Mouse (Mus musculus): ENCODE measurements around the gene Rara. TPM values are rescaled to one million over a fixed set of nuclear protein-coding genes. Genes with fewer than 3 reads are reported as not detected.

Rara gene
- polyA plus RNA-seq, 1 experiment from 2014 or later, result 49.2 TPM

GRCm38 (mm10) chr11:99023500-99024467 is 96.2 kb downstream of the Rara start, which contains the start of gene Top2a:
TSS of gene Top2a (minus strand) at chr11:99024189.
- peak within 1 kb of the TSS; percentile 79 for H3K27ac ChIP-seq
- H3K4me1 ChIP-seq, result peaks cover 14% of the 10 kb centered on the region; the same call in 1 of the 2 replicates
- peak within 1 kb of the TSS; percentile 86 for H3K9ac ChIP-seq
- under 1% methylated on average over 54 of the region's 54 CpGs for WGBS
- H3K4me3 ChIP-seq, result peak within 1 kb of the TSS; percentile 81
- H3K9me3 ChIP-seq, result no peaks in the 10 kb centered on the region
- peak within 1 kb of the TSS; percentile 65 for H3K4me2 ChIP-seq (replicated peaks)
- peak; percentile 77 for ATAC-seq (ENCODE audit: insufficient number of reproducible peaks, insufficient read depth, low FRiP score, low TSS enrichment)
- no peaks in the 10 kb centered on the region for H3K27me3 ChIP-seq
- H3K36me3 ChIP-seq, result peaks cover 30% of the 10 kb centered on the region

Other genes starting within 250 kb of the Rara start
- 246 and 248 TPM in 2 replicates for gene Psmd3, start 245.3 kb upstream of the Rara start, polyA plus RNA-seq (2016; fragmentation: Nextera tagmentation; extraction: Ambion mirVana)
- not detected in 2 replicates for gene Csf3, start 226.6 kb upstream of the Rara start, polyA plus RNA-seq (2016; fragmentation: Nextera tagmentation; extraction: Ambion mirVana)
- 70.4 and 73.6 TPM in 2 replicates for gene Med24, start 198.4 kb upstream of the Rara start, polyA plus RNA-seq (2016; fragmentation: Nextera tagmentation; extraction: Ambion mirVana)
- gene Thra, start 187.2 kb upstream of the Rara start, polyA plus RNA-seq (2016; fragmentation: Nextera tagmentation; extraction: Ambion mirVana), result 29.1 and 34.3 TPM in 2 replicates
- gene Nr1d1, start 152.5 kb upstream of the Rara start, polyA plus RNA-seq (2016; fragmentation: Nextera tagmentation; extraction: Ambion mirVana), result 1.6 and 1.7 TPM in 2 replicates
- 35.2 and 35.6 TPM in 2 replicates for gene Msl1, start 132.3 kb upstream of the Rara start, polyA plus RNA-seq (2016; fragmentation: Nextera tagmentation; extraction: Ambion mirVana)
- 53.9 and 54.0 TPM in 2 replicates for gene Casc3, start 122.9 kb upstream of the Rara start, polyA plus RNA-seq (2016; fragmentation: Nextera tagmentation; extraction: Ambion mirVana)
- gene Rapgefl1, start 91.0 kb upstream of the Rara start, polyA plus RNA-seq (2016; fragmentation: Nextera tagmentation; extraction: Ambion mirVana), result 2.6 and 3.1 TPM in 2 replicates
- gene Wipf2, start 64.2 kb upstream of the Rara start, polyA plus RNA-seq (2016; fragmentation: Nextera tagmentation; extraction: Ambion mirVana), result 5.0 TPM in 2 replicates
- gene Cdc6, start 20.0 kb upstream of the Rara start, polyA plus RNA-seq (2016; fragmentation: Nextera tagmentation; extraction: Ambion mirVana), result 33.1 and 34.7 TPM in 2 replicates
- gene Gjd3, start 55.2 kb downstream of the Rara start, polyA plus RNA-seq (2016; fragmentation: Nextera tagmentation; extraction: Ambion mirVana), result 0.73 and 1.4 TPM in 2 replicates
- gene Top2a, start 96.4 kb downstream of the Rara start, polyA plus RNA-seq (2016; fragmentation: Nextera tagmentation; extraction: Ambion mirVana), result 288 and 289 TPM in 2 replicates
- gene Igfbp4, start 113.4 kb downstream of the Rara start, polyA plus RNA-seq (2016; fragmentation: Nextera tagmentation; extraction: Ambion mirVana), result 942 and 961 TPM in 2 replicates
- 0.24 and 0.28 TPM in 2 replicates for gene Tns4, start 161.5 kb downstream of the Rara start, polyA plus RNA-seq (2016; fragmentation: Nextera tagmentation; extraction: Ambion mirVana)
- gene Ccr7, start 227.3 kb downstream of the Rara start, polyA plus RNA-seq (2016; fragmentation: Nextera tagmentation; extraction: Ambion mirVana), result 0.81 TPM in 2 replicates